26 mouse cellular contexts compared by ENCODE assay signal in genomic region chr14:34400021-34400420, GRCm38 (mm10). TPM values are rescaled to one million over a fixed set of nuclear protein-coding genes. Genes with fewer than 3 reads are reported as not detected.
"Had no signal": no experiment of that assay in that cellular context is flagged by ENCODE, and none has a peak within 500 bp of the region (broad histone marks: within the 10 kb centered on the region; RNA-seq: fewer than 3 reads in every experiment).

No protein-coding gene starts in this region.

- H3K9ac ChIP-seq: limb, embryonic 12.5 days; limb, embryonic 15.5 days; liver, embryonic 14.5 days; liver, postnatal 0 days; lung, embryonic 14.5 days; midbrain, embryonic 13.5 days; neural tube, embryonic 13.5 days; stomach, embryonic 15.5 days had no signal

- H3K9me3 ChIP-seq: limb, embryonic 15.5 days; megakaryocyte, embryonic 14.5 days; midbrain, embryonic 13.5 days; neural tube, embryonic 13.5 days; stomach, embryonic 15.5 days had no signal

- DNase-seq: kidney, adult 11 months; kidney, postnatal 25 days; layer of hippocampus, adult 9-11 months; liver, postnatal 0 days; lung, embryonic 14.5 days; right cerebral cortex, postnatal 25 days; spleen, adult 18-20 months; thymus, adult 18-20 months; thymus, postnatal 36 days had no signal

- H3K4me2 ChIP-seq: limb, embryonic 12.5 days; limb, embryonic 15.5 days; liver, embryonic 11.5 days; lung, embryonic 14.5 days; midbrain, embryonic 13.5 days; neural tube, embryonic 13.5 days; stomach, embryonic 15.5 days had no signal

- H3K4me1 ChIP-seq: limb, embryonic 12.5 days; limb, embryonic 15.5 days; megakaryocyte, embryonic 14.5 days; midbrain, embryonic 10.5 days; midbrain, embryonic 13.5 days; neural tube, embryonic 13.5 days; stomach, embryonic 15.5 days had no signal

- ATAC-seq: liver, postnatal 0 days; lung, postnatal 0 days; midbrain, embryonic 13.5 days; midbrain, embryonic 16.5 days had no signal

- H3K4me3 ChIP-seq: layer of hippocampus, adult 2 months; limb, embryonic 12.5 days; limb, embryonic 15.5 days; megakaryocyte, embryonic 14.5 days; midbrain, embryonic 10.5 days; midbrain, embryonic 13.5 days; myocyte; neural tube, embryonic 13.5 days; stomach, embryonic 15.5 days had no signal

- H3K27me3 ChIP-seq: limb, embryonic 12.5 days; limb, embryonic 15.5 days; midbrain, embryonic 13.5 days; neural tube, embryonic 13.5 days; stomach, embryonic 15.5 days had no signal

- H3K27ac ChIP-seq: kidney, postnatal 0 days; layer of hippocampus, adult 2 months; limb, embryonic 12.5 days; limb, embryonic 15.5 days; liver, embryonic 14.5 days; midbrain, embryonic 10.5 days; midbrain, embryonic 13.5 days; neural tube, embryonic 13.5 days; stomach, embryonic 15.5 days had no signal

RNA-seq across cellular contexts. Expression of gene Fam25c, which starts 44.8 kb away (rescaled TPM):
- polyA plus RNA-seq: kidney, embryonic 14.5 days; large intestine, adult 2 months; limb, embryonic 12.5 days; lung, embryonic 14.5 days; midbrain, embryonic 10.5 days; midbrain, embryonic 13.5 days; midbrain, embryonic 16.5 days; myocyte; neural tube, embryonic 13.5 days; testis, adult 2 months had no signal
